Mouse (Mus musculus): Measurements from ENCODE around the gene Itga8. TPM values are rescaled to one million over a fixed set of nuclear protein-coding genes. Genes with fewer than 3 reads are reported as not detected.

The Itga8 gene
- polyA plus RNA-seq, 1 experiment from 2014 or later = 4.3 TPM

- Histone ChIP-seq H3K4me2 (no peak overlapping the region), H3K27ac (replicated peaks) (no peak overlapping the region), H3K9ac (replicated peaks) (no peak overlapping the region), H3K4me1 (no peaks in the 10 kb centered on the region), H3K27me3 (replicated peaks) (no peaks in the 10 kb centered on the region), H3K9me3 (replicated peaks) (no peaks in the 10 kb centered on the region), H3K36me3 (no peaks in the 10 kb centered on the region), H3K4me3 (replicated peaks) (no peak overlapping the region)
- whole genome bisulfite sequencing = 57% methylated on average over 5 of the region's 5 CpGs
- peak; percentile 38; the same call in 1 of the 2 replicates for ATAC-seq (ENCODE audit: low FRiP score)
Measured at GRCm38 (mm10) chr2:12060034-12060723, 241.5 kb downstream of the Itga8 start.

Other genes starting within 250 kb of the Itga8 start
- gene Mindy3, start 117.5 kb upstream of the Itga8 start, polyA plus RNA-seq (2015; fragmentation: Nextera tagmentation; extraction: Ambion mirVana) = 50.8 and 61.3 TPM in 2 replicates